Mouse (Mus musculus): Measurements from ENCODE around the gene Myo1e.

DNA sequence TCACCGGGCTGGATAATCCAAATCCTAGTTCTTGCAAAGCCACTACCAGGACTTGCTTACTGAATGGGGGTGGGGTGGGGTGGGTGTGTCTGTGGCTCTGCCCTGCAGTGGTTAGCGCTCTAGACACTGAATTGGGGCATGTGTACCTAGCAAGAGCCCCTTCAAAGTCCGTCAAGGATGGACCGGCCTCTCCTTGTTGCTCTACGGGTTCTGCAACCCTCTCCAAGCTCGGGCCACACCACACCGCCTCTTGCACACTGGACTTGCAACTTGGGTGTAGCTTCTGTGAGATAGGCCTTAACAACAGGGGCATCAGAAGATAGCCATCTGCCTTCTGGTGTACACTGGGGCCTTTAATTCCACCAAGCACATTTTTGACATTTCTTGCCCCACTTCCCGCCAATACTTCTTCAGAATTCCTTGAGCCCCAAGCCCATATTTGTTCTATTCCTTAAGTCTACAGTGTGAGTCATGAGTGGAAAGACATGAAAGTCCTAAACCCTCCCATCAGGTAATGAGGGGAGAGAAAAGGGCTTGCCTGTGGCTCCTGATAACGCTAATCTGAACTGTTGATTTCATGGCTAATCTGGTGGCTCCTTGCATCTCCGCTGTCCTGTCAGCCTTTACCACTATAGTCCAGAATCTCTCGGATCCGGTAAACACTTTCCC lies 67.9 kb downstream of the Myo1e start:
- TF ChIP-seq CTCF (IDR thresholded peaks at IDR 0.05; ENCODE audit: extremely low read depth, insufficient read length, insufficient replicate concordance, low read depth, low read length) (no peak), POLR2A (IDR thresholded peaks at IDR 0.05; ENCODE audit: low read depth, low read length) (no peak)
